In genomic region chr17:5855560-5855959, GRCm38 (mm10) we compare ENCODE assay signal across 22 mouse cellular contexts.
"Had no signal": no experiment of that assay in that cellular context is flagged by ENCODE, and none has a peak within 500 bp of the region (broad histone marks: within the 10 kb centered on the region; RNA-seq: fewer than 3 reads in every experiment).

No protein-coding gene starts in this region.

- H3K4me2 ChIP-seq: kidney, embryonic 15.5 days; limb, embryonic 12.5 days; limb, embryonic 15.5 days; liver, embryonic 13.5 days; midbrain, embryonic 12.5 days; midbrain, embryonic 15.5 days; neural tube, embryonic 12.5 days; neural tube, embryonic 15.5 days; stomach, embryonic 15.5 days had no signal

- H3K9ac ChIP-seq: kidney, embryonic 15.5 days; limb, embryonic 12.5 days; limb, embryonic 15.5 days; liver, embryonic 13.5 days; midbrain, embryonic 12.5 days; midbrain, embryonic 15.5 days; neural tube, embryonic 12.5 days; neural tube, embryonic 15.5 days; stomach, embryonic 15.5 days had no signal

- H3K4me3 ChIP-seq: kidney, embryonic 15.5 days; limb, embryonic 12.5 days; limb, embryonic 15.5 days; liver, embryonic 13.5 days; midbrain, embryonic 12.5 days; midbrain, embryonic 15.5 days; neural tube, embryonic 12.5 days; neural tube, embryonic 15.5 days; stomach, embryonic 15.5 days had no signal

- H3K27me3 ChIP-seq: kidney, embryonic 15.5 days; limb, embryonic 12.5 days; limb, embryonic 15.5 days; liver, embryonic 13.5 days; midbrain, embryonic 12.5 days; midbrain, embryonic 15.5 days; neural tube, embryonic 12.5 days; stomach, embryonic 15.5 days had no signal

- H3K36me3 ChIP-seq: midbrain, embryonic 12.5 days; midbrain, embryonic 15.5 days; neural tube, embryonic 12.5 days; neural tube, embryonic 15.5 days; stomach, embryonic 15.5 days had no signal

- H3K4me1 ChIP-seq: limb, embryonic 12.5 days; midbrain, embryonic 12.5 days; midbrain, embryonic 15.5 days; neural tube, embryonic 12.5 days had no signal

- DNase-seq: kidney, adult 11 months; kidney, postnatal 10 days; kidney, postnatal 4 days; left cerebral cortex, postnatal 4 days; liver, embryonic 13.5 days; lung, adult 2 months; lung, postnatal 14 days; lung, postnatal 4 days; right cerebral cortex, adult 18-20 months; right cerebral cortex, postnatal 14 days; right cerebral cortex, postnatal 4 days; spleen, adult 18-20 months; thymus, adult 18-20 months; thymus, postnatal 36 days had no signal

- H3K9me3 ChIP-seq: kidney, embryonic 15.5 days; limb, embryonic 12.5 days; limb, embryonic 15.5 days; liver, embryonic 13.5 days; midbrain, embryonic 12.5 days; midbrain, embryonic 15.5 days; neural tube, embryonic 12.5 days; neural tube, embryonic 15.5 days; stomach, embryonic 15.5 days had no signal

- H3K27ac ChIP-seq: limb, embryonic 12.5 days; limb, embryonic 15.5 days; liver, embryonic 13.5 days; midbrain, embryonic 12.5 days; midbrain, embryonic 15.5 days; neural tube, embryonic 12.5 days; neural tube, embryonic 15.5 days; stomach, embryonic 15.5 days had no signal

- ATAC-seq: midbrain, embryonic 15.5 days had no signal
